Mouse (Mus musculus) bone marrow macrophage, adult 2 months (primary cell): ENCODE results near the gene Prss40. TPM values are rescaled to one million over a fixed set of nuclear protein-coding genes. Genes with fewer than 3 reads are reported as not detected.
A peak's percentile ranks its signal among the peaks of the same experiment; 100 is the strongest.
"Not testable (repeated sequence)": the region's sequence is repeated elsewhere in the genome, so short reads cannot be mapped to it uniquely, and the experiment has no call there.

ENCODE experiments used
- H3K27ac ChIP-seq: 2 replicates; pipeline ENCODE4 v1.5.1; 2012; ENCODE audit warnings: low read depth, low read length; ENCODE audit not compliant: insufficient read depth
- H3K4me1 ChIP-seq: 2 replicates; pipeline ENCODE4 v1.6.1; 2012; ENCODE audit warnings: low read length; ENCODE audit not compliant: control insufficient read depth, insufficient read depth
- H3K4me3 ChIP-seq: 2 replicates; pipeline ENCODE4 v1.5.1; 2012; ENCODE audit warnings: mild to moderate bottlenecking, low read length, moderate library complexity; ENCODE audit not compliant: insufficient read depth
- CTCF ChIP-seq: IDR thresholded peaks from 2 replicates; pipeline ENCODE4 v1.5.1; 2012; ENCODE audit warnings: low read depth, mild to moderate bottlenecking, low read length, moderate library complexity
- POLR2A ChIP-seq: IDR thresholded peaks from 2 replicates; pipeline ENCODE4 v1.6.1; 2012; ENCODE audit warnings: mild to moderate bottlenecking, low read depth, low read length, borderline replicate concordance
- polyA plus RNA-seq: library from polyadenylated mRNA; stranded (reverse); fragments of >200 nt; gene quantifications from 2 replicates; pipeline ENCODE4 v1.2.4, GENCODE M21; 2012; ENCODE audit not compliant: missing spikeins, insufficient read depth, insufficient read length

Gene Prss40
- polyA plus RNA-seq, 1 experiment: not detected

DNA sequence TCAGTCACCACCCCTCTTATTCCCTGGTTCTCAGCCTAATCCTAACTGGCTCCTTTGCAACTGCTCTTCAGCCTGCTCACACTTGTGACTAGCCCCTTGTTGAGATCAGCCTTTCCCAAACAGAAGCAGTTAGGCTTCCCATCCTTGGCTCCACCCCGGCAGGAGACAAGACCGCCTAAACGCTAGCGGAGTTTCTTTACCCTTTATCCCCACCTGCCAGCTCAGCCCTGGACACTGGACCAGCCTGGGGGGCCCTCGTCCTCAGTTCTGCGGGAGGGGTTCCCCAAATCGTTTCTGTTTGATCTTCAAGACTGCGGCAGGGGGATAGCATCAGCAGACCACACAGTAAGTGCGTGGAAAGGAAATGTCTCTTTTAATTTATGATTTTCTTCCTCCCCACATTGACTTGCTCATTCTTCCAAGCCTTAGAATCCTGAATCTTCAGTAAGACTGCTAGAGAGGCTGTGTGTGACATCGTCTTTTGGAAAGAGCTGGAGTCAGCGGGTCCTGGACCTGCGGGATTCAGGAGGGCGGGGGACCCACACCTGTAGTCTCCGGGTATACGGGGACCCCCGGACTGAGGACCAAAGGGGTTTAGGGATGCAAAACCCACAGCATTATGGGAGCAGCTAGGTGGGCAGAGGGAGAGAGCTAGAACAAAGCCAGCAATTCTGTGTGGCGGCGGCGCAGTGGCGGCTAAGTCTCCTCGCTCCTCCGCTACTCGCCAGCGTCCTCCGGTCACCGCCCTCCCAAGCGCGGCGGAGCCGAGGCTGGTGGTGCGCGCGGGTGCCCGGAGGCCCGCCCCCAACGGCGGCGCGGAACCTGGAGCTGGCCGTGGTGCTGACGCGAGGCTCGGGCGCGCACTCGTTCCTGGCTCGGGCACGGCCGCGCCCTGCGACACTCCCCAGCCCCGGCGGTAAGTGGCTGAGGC lies 18.4 kb upstream of the Prss40 start, which contains the start of gene Amer3:
Gene Amer3 (plus strand): TSS at position 807 of the 931 bp plus-strand sequence.
- H3K4me3 ChIP-seq: peak within 1 kb of the TSS; percentile 27

DNA sequence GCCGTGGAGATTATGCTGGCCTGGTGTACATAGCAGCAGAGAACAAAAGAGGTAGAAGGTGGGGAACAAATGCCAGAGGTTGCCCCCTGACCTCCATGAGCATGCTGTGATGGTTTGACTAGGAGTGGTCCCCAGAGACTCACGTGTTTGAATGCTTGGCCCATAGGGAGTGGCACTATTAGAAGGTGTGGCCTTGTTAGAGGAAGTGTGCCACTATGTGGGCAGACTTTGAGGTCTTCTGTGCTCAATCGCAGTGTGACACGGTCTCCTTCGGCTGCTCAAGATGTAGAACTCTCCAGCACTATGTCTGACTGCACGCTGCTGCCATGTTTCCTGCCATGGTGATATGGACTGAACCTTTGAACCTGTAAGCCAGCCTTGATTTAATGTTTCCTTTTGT lies 12.5 kb upstream of the Prss40 start:
- H3K27ac ChIP-seq: no peak overlapping the region
- H3K4me1 ChIP-seq: no peaks in the 10 kb centered on the region
- TF ChIP-seq POLR2A: no peak
- TF ChIP-seq CTCF: no peak
- H3K4me3 ChIP-seq: no peak overlapping the region

More for the DNA sequence above, 18.4 kb upstream of the Prss40 start, which contains the start of gene Amer3:
- Histone ChIP-seq H3K4me1 (no peaks in the 10 kb centered on the region), H3K27ac (no peak within 1 kb of the TSS)
- TF ChIP-seq POLR2A: no peak
- TF ChIP-seq CTCF: no peak

DNA sequence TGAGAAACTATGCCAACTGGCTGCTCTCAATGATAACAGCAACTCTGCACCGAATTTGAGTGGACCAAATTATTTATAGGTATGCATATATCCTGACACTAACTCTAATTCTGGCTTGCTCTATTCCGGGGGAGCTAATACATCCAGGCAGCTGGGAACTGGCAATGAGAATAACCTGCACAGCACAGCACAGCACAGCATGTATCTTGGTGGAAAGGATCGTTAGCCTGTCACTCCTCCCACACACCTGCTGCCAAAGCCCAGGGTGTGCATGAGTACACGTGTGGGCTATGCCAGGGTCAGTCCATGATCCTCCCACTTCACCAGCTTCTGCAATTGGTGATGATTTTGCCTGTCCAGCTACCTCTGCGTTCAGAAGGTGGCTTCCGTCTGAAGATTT lies 10.7 kb upstream of the Prss40 start:
- no peak overlapping the region for H3K4me3 ChIP-seq
- H3K27ac ChIP-seq: no peak overlapping the region
- H3K4me1 ChIP-seq: no peaks in the 10 kb centered on the region
- TF ChIP-seq POLR2A (no peak), CTCF (no peak)

DNA sequence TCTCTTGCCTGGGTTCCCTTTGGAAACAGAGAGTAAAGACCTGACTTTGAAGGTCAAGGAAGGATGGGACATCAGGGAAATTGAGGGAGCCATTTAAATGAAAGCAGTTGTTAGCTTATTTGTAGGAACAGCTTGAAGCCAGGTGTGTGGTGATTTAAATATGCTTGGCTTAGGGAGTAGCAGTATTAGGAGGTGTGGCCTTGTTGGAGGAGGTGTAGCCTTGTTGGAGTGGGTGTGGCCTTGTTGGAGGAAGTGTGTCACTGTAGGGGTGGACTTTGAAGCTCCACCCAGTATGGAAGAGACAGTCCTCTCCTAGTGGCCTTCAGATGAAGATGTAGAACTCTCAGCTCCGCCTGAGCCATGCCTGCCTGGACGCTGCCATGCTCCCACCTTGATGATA lies 9.1 kb upstream of the Prss40 start:
- no peak for TF ChIP-seq POLR2A
- TF ChIP-seq CTCF: no peak
- Histone ChIP-seq H3K27ac (no peak overlapping the region), H3K4me1 (no peaks in the 10 kb centered on the region), H3K4me3 (no peak overlapping the region)

DNA sequence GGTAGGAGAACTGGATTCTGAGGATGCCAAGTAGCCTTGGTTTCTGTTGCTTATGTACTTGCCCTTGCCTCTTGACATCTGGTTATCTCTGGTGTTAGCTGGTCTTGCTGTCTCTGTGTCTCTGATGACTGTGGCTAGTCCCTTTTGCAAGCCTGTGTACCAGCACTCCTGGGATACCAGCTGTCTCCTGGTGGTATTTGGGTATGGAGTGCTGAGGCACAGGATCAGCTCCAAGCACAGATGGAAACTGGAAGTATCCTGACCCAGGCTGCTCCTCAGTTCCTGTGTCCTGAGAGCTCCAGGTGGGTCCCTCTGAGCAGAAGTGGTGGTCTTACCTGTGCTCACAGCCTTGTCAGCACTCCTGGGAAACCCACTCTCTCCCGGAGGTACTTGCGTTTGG lies 7.4 kb upstream of the Prss40 start:
- TF ChIP-seq POLR2A (no peak), CTCF (no peak)
- no peak overlapping the region for H3K27ac ChIP-seq
- H3K4me1 ChIP-seq: peaks cover 3% of the 10 kb centered on the region; the same call in 1 of the 2 replicates
- no peak overlapping the region for H3K4me3 ChIP-seq

DNA sequence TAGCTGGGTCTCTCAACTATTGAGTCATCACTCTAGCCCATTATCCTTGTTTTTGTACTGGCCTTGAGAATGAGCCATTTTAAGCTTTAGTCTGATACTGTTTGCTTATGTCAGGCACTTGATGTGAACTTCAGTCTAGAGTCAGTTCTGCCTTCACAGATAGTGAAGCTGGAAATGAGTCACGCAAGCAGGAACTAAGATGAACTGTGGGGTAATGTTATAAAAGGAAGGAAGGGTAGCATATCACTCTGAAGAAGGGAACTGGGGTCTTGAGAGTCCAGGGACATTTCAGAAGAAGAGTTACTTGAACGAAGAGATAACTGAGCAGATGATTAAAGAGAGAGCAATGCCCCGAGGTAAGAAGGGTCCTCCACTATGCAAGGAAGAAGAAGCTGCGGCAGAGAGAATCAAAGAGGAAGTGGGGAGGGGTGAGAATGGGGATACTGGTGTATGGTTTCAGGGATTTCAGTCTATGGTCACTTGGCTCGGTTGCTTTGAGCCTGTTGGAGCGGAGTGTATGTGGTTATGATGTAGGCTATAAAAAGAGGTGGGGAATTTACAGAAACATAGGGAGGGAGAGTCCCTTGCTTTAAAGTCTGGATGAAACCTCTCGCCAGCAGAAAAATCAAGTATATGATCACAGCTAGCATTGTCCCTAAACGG lies 3.8 kb upstream of the Prss40 start:
- Histone ChIP-seq H3K4me1 (peaks cover 3% of the 10 kb centered on the region; the same call in 1 of the 2 replicates), H3K4me3 (no peak overlapping the region), H3K27ac (no peak overlapping the region)
- no peak for TF ChIP-seq POLR2A
- no peak for TF ChIP-seq CTCF

DNA sequence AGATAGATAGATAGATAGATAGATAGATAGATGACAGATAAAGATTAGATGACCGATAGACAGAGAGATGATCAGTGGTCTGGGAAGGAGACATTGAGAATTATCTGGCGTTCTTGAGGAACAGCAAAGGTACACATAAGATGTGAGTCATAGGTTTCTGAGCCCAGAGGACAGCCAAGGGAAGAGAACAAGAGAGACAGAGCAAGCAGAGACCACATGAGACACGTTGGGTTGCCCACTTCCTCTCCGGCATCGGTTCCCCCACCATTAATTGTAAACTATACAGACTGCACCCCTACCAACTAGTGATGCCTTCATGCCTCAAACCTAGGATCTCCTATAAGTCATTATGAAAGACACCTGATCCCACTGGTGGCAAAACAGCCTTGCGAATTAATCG lies 6.5 kb downstream of the Prss40 start:
- TF ChIP-seq POLR2A: no peak
- TF ChIP-seq CTCF: no peak
- Histone ChIP-seq H3K4me1 (no peaks in the 10 kb centered on the region), H3K27ac (no peak overlapping the region), H3K4me3 (no peak overlapping the region)

DNA sequence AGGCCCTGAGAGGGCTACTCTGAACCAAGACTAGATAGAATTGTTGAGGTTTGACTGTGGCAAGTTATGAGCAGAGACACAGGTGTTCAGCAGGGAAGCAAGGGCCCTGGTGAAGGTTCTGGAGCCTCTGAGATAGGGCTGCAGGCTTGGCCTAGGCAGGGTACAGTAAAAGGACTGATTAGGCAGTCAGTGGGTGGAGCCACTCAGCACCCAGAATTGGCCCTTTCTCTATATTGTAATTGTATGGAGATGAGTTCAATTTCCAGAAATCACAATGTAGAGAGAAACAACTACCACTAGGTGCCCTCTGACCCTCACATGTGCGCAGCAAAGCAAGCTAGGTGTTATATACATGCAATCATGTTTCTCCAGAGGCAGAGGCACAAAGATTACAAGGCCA lies 7.1 kb downstream of the Prss40 start:
- no peaks in the 10 kb centered on the region for H3K4me1 ChIP-seq
- no peak overlapping the region for H3K27ac ChIP-seq
- no peak overlapping the region for H3K4me3 ChIP-seq
- no peak for TF ChIP-seq CTCF
- TF ChIP-seq POLR2A: no peak

DNA sequence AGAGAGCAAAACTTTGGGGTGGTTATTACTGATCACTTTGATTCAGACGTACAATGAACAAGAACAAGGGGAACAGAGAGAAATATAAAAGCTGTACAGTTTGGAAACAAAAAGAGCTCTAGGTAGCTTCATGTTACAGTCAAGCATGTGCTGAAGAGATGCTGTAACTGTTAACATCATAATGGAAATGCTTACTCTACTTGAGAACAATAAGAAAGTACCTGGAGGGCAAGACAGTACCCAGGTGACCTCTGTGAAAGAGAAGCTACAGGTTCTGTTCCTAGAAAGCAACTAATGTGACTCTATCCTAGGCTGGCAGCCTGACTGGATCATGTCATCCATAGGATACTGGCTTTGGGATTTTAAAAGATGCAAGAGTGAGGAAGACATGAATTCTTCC lies 13.7 kb downstream of the Prss40 start:
- Histone ChIP-seq H3K4me1 (no peaks in the 10 kb centered on the region), H3K4me3 (no peak overlapping the region), H3K27ac (no peak overlapping the region)
- TF ChIP-seq POLR2A: no peak
- no peak for TF ChIP-seq CTCF

DNA sequence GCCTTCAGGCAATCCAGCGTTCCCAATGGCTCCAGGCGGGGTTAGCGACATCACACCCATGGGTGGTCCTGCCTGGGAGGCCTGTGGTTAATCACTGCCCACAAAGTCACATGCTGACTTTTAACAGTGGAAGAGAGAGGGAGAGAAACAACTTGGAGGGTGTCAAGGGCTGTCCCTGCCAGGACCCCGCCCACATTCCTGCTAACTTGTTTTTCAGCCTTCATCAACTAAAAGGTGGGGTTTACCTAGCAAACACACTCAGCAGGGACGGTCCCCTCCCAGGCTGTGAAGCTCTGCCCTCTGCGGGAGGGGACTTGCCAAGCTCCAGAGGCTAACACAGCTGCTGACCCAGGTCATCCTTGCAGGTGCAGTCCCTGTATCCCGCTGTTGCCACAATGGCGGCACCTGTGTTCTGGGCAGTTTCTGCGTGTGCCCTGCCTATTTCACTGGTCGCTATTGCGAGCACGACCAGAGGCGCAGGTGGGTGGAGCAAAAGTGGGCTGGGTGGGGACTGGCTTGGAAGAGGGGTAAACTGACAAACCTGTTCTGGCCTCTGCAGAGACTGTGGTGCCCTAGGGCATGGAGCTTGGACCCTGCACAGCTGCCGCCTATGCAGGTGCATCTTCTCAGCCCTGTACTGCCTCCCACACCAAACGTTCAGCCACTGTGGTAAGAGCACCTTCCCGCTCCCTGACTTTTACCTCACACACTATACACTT lies 23.8 kb downstream of the Prss40 start:
- H3K27ac ChIP-seq: no peak overlapping the region
- no peak for TF ChIP-seq POLR2A
- H3K4me1 ChIP-seq: no peaks in the 10 kb centered on the region
- no peak overlapping the region for H3K4me3 ChIP-seq

DNA sequence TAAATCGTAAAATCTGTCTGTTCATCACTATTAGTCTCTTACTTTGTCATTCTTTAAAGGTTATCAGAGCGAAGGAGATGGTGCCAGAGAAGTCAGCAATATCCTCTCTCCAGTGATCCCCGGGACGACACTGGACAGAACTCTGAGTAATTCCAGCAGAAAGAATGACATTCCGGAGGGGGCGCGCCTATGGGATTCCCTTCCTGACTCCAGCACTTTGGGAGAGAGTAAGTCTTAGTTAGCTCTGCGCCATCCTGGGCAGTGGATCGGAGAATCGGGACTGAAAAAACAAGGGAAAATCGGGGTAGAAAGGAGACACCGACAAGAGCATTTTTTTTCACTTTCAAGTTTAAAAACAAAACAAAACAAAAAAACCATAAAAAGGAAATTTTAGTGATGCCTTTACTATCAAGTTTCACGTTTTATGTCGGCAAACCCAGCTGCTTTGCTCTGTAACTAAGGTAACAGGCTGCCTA lies 24.4 kb downstream of the Prss40 start:
- Histone ChIP-seq H3K4me3 (no peak overlapping the region), H3K4me1 (no peaks in the 10 kb centered on the region), H3K27ac (no peak overlapping the region)
- TF ChIP-seq POLR2A (no peak), CTCF (no peak)

DNA sequence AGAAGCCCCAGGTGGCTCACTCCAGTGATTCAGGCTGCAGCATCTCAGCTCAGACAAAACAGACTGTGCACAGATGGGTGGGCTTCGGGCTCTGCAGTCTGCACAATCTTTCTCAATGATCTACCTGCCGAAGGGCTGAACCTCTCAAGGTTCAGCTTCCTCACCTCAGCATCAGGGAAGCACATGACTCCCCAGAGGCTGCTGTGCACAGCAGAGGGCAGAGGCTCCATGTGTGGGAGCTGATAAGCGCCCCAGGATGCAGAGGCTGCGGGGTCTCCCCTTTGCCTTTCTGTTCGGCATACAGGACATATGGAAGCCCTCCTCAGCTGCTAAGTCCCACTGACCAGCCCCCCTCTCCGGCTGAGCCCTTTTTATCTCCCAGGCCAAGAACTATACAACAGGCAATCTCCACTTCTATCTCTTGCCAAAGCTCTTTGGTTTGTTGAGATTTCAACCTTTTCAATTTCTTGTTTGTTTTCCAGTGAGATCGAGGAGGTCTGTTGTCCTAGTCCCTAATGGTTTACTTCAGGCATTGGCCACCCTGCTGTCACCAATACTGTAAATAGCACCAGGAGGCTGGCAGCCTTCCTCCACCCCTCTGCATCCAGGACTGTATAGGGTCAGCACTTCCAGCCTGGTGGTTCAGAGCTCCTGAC lies 25.6 kb downstream of the Prss40 start, which contains the start of gene Cfc1:
Gene Cfc1 (plus strand): TSS at position 606 of the 656 bp plus-strand sequence.
- not testable (repeated sequence) for H3K27ac ChIP-seq, H3K4me3 ChIP-seq, H3K4me1 ChIP-seq

DNA sequence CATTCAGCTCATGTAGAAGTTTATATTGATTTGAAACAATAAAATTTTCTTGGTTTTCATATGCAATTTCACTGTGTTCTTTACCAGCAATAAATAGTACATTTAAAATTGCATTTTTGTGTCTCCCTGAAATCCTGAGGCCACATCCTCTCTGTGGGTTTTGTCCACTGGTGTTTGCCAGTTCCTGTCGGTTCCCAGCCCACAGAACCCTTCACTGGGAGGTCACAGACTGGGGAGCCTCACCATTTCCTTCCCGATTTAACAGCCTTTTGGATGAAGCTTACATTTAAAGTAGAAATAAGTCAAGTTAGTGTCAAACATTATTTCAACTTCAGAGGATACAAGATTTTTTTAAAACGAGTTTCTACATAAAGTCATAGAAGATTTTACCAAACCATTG lies 26.2 kb downstream of the Prss40 start:
- not testable (repeated sequence) for H3K4me1 ChIP-seq, H3K4me3 ChIP-seq, H3K27ac ChIP-seq
